Comparison of ENCODE assay signal across 13 mouse cellular contexts in genomic region chr6:40059466-40059865, GRCm38 (mm10).
"Had no signal": no experiment of that assay in that cellular context is flagged by ENCODE, and none has a peak within 500 bp of the region (broad histone marks: within the 10 kb centered on the region; RNA-seq: fewer than 3 reads in every experiment).

No protein-coding gene starts in this region.

- H3K4me3 ChIP-seq: layer of hippocampus, adult 2 months; limb, embryonic 15.5 days; liver, embryonic 12.5 days; lung, embryonic 15.5 days; midbrain, embryonic 13.5 days; neural tube, embryonic 15.5 days had no signal

- H3K36me3 ChIP-seq: limb, embryonic 15.5 days; liver, embryonic 12.5 days; lung, embryonic 15.5 days; midbrain, embryonic 13.5 days; neural tube, embryonic 15.5 days had no signal

- DNase-seq: kidney, postnatal 36 days; left cerebral cortex, postnatal 4 days; lung, postnatal 14 days; spleen, adult 18-20 months; thymus, adult 18-20 months; thymus, postnatal 14 days had no signal

- H3K4me1 ChIP-seq: limb, embryonic 15.5 days; liver, embryonic 12.5 days; lung, embryonic 15.5 days had no signal

- ATAC-seq: intestine, postnatal 0 days; liver, embryonic 12.5 days; midbrain, embryonic 13.5 days had no signal

- H3K27me3 ChIP-seq: limb, embryonic 15.5 days; liver, embryonic 12.5 days; lung, embryonic 15.5 days; midbrain, embryonic 13.5 days; neural tube, embryonic 15.5 days had no signal

- H3K27ac ChIP-seq: layer of hippocampus, adult 2 months; limb, embryonic 15.5 days; liver, embryonic 12.5 days; lung, embryonic 15.5 days; midbrain, embryonic 13.5 days; neural tube, embryonic 15.5 days had no signal
